Mouse (Mus musculus): Measurements from ENCODE around the gene Cmtm5. TPM values are rescaled to one million over a fixed set of nuclear protein-coding genes. Genes with fewer than 3 reads are reported as not detected.

The Cmtm5 gene
- not detected in 2 replicates for total RNA-seq (2012; rRNA removed)
- not detected for polyA plus RNA-seq (2012; ENCODE audit: insufficient read depth in 1 of 2, insufficient read length in 2 of 2, low read depth in 1 of 2, low replicate concordance in 2 of 2, missing spikeins in 1 of 2)

GRCm38 (mm10) chr14:54935904-54936830, at the start of gene Cmtm5:
Gene Cmtm5 (plus strand): TSS chr14:54936261.
- Histone ChIP-seq H3K27me3 (ENCODE audit: control insufficient read depth in 1 of 2, insufficient read depth in 2 of 2, low read length in 2 of 2) (peaks cover 0 to 1% of the 10 kb centered on the region in 2 experiments; a peak in 3 of 4 replicates), H3K27ac (ENCODE audit: control insufficient read depth, low read depth, low read length) (no peak within 1 kb of the TSS), H3K9ac (ENCODE audit: control insufficient read depth, low read depth, low read length, poor library complexity, severe bottlenecking) (no peak within 1 kb of the TSS), H3K9me3 (replicated peaks; ENCODE audit: insufficient read depth, low read length) (no peaks in the 10 kb centered on the region), H3K79me2 (ENCODE audit: control insufficient read depth, insufficient read depth, low read length, poor library complexity) (no peaks in the 10 kb centered on the region), H3K36me3 (ENCODE audit: control insufficient read depth in 1 of 2, insufficient read depth in 2 of 2, low read length in 2 of 2) (peaks cover 0 to 5% of the 10 kb centered on the region in 2 experiments; a peak in 1 of 4 replicates), H3K4me3 (ENCODE audit: control insufficient read depth in 1 of 2, insufficient read depth in 1 of 2, low read depth in 2 of 2, low read length in 2 of 2) (no peak within 1 kb of the TSS), H3K4me1 (ENCODE audit: control insufficient read depth in 1 of 2, insufficient read depth in 2 of 2, low read length in 2 of 2) (peaks cover 0 to 8% of the 10 kb centered on the region in 2 experiments; a peak in 1 of 4 replicates)
- TF ChIP-seq CTCF (IDR thresholded peaks at IDR 0.05 in 2 of 3, conservative IDR thresholded peaks at IDR 0.05 in 1 of 3; ENCODE audit: control insufficient read depth in 1 of 3, insufficient read depth in 1 of 3, low read depth in 2 of 3, low read length in 3 of 3, poor library complexity in 1 of 3, severe bottlenecking in 1 of 3) (0 out of 6 replicates have a peak, but pooled peaks of 1 of the 3 experiments have one; percentile 6), TBP (IDR thresholded peaks at IDR 0.05; ENCODE audit: low read depth, low read length) (no peak)
- DNase-seq (ENCODE audit: low read depth, low spot score) = no peak

DNA sequence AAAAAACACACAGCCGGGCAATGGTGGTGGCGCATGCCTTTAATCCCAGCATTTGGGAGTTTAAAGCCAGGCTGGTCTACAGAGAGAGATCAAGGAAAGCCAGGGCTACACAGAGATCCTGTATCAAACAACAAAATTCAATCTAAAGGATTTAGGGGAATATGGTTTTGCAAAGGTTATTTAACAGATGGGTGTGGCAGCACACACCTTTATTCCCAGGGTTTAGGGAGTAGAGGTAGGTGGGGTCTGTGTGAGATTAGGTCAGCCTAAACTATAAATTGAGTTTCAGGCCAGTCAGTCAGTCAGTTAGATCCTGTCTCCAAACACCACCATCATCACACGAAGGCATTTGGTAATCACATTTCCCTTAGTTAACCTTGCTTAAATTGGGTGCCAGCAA, 43.9 kb upstream of the Cmtm5 start, which contains the start of gene Pabpn1:
Pabpn1 (plus strand) TSS at position 301 of the 400 bp plus-strand sequence.
- Histone ChIP-seq H3K9me3 (replicated peaks; ENCODE audit: insufficient read depth, low read length) (no peaks in the 10 kb centered on the region), H3K79me2 (ENCODE audit: control insufficient read depth, insufficient read depth, low read length, poor library complexity) (peaks cover 19% of the 10 kb centered on the region), H3K27ac (ENCODE audit: control insufficient read depth, low read depth, low read length) (peak within 1 kb of the TSS; percentile 77), H3K4me3 (ENCODE audit: control insufficient read depth in 1 of 2, insufficient read depth in 1 of 2, low read depth in 2 of 2, low read length in 2 of 2) (peak within 1 kb of the TSS; percentile 53 to 91), H3K4me1 (ENCODE audit: control insufficient read depth in 1 of 2, insufficient read depth in 2 of 2, low read length in 2 of 2) (peaks cover 4 to 6% of the 10 kb centered on the region in 2 experiments; a peak in 3 of 4 replicates), H3K27me3 (ENCODE audit: control insufficient read depth in 1 of 2, insufficient read depth in 2 of 2, low read length in 2 of 2) (no peaks in the 10 kb centered on the region), H3K36me3 (ENCODE audit: control insufficient read depth in 1 of 2, insufficient read depth in 2 of 2, low read length in 2 of 2) (peaks cover 12 to 14% of the 10 kb centered on the region in 2 experiments), H3K9ac (ENCODE audit: control insufficient read depth, low read depth, low read length, poor library complexity, severe bottlenecking) (peak within 1 kb of the TSS; percentile 82)
- DNase-seq (ENCODE audit: low read depth, low spot score) = no peak
- TF ChIP-seq MEF2A (IDR thresholded peaks at IDR 0.05; ENCODE audit: extremely low read depth, insufficient replicate concordance, low read depth, low read length, poor library complexity, severe bottlenecking) (no peak), EP300 (IDR thresholded peaks at IDR 0.05; ENCODE audit: low read depth in 1 of 2, low read length in 2 of 2) (no peak), JUND (IDR thresholded peaks at IDR 0.05; ENCODE audit: low read depth, low read length) (no peak), SMC3 (IDR thresholded peaks at IDR 0.05; ENCODE audit: low read depth, low read length) (no peak), MYC (IDR thresholded peaks at IDR 0.05; ENCODE audit: low read depth, low read length) (no peak), TAL1 (IDR thresholded peaks at IDR 0.05; ENCODE audit: low read length) (no peak), BHLHE40 (IDR thresholded peaks at IDR 0.05; ENCODE audit: borderline replicate concordance, low read depth, low read length) (no peak), NRF1 (IDR thresholded peaks at IDR 0.05; ENCODE audit: insufficient read depth, low read depth, low read length, poor library complexity, severe bottlenecking) (no peak), POLR2AphosphoS5 (IDR thresholded peaks at IDR 0.05; ENCODE audit: borderline replicate concordance, low read depth, low read length) (no peak), MXI1 (IDR thresholded peaks at IDR 0.05; ENCODE audit: low read depth, low read length) (no peak), HCFC1 (IDR thresholded peaks at IDR 0.05; ENCODE audit: low read depth, low read length) (no peak), NELFE (IDR thresholded peaks at IDR 0.05; ENCODE audit: low read depth, low read length) (no peak), POLR2AphosphoS2 (IDR thresholded peaks at IDR 0.05; ENCODE audit: low read length) (no peak), GATA1 (IDR thresholded peaks at IDR 0.05; ENCODE audit: low read depth, low read length) (no peak), USF2 (IDR thresholded peaks at IDR 0.05; ENCODE audit: borderline replicate concordance in 1 of 2, insufficient read depth in 1 of 2, low read depth in 1 of 2, low read length in 2 of 2) (no peak)
